Mouse (Mus musculus) MEL-GATA-1-ER (cell line): ENCODE data around the gene Zbtb5.
A peak's percentile ranks its signal among the peaks of the same experiment; 100 is the strongest.
"Not testable (repeated sequence)": the region's sequence is repeated elsewhere in the genome, so short reads cannot be mapped to it uniquely, and the experiment has no call there.

Experiments
- DNase-seq: peaks from one replicate; pipeline ENCODE4 v3.0.0-alpha.2; 2012; ENCODE audit warnings: low read depth; ENCODE audit errors: extremely low read depth

Zbtb5 gene

GRCm38 (mm10) chr4:45011581-45012104, 569 bp downstream of the Zbtb5 start:
- peak; percentile 48 for DNase-seq

GRCm38 (mm10) chr4:45010806-45011415, 1.3 kb downstream of the Zbtb5 start:
- no peak for DNase-seq

- DNase-seq: no peak
Measured at GRCm38 (mm10) chr4:45005452-45005851, 6.8 kb downstream of the Zbtb5 start.

GRCm38 (mm10) chr4:45000001-45000400, 12.2 kb downstream of the Zbtb5 start:
- no peak for DNase-seq

GRCm38 (mm10) chr4:44998071-44998470, 14.1 kb downstream of the Zbtb5 start:
- DNase-seq: no peak

- DNase-seq: no peak
Measured at GRCm38 (mm10) chr4:44994776-44995175, 17.4 kb downstream of the Zbtb5 start.

- no peak for DNase-seq
Measured at GRCm38 (mm10) chr4:44993847-44994246, 18.4 kb downstream of the Zbtb5 start.

- not testable (repeated sequence) for DNase-seq
Measured at GRCm38 (mm10) chr4:44993179-44993578, 19.0 kb downstream of the Zbtb5 start.

- DNase-seq: not testable (repeated sequence)
Measured at GRCm38 (mm10) chr4:44992330-44992729, 19.9 kb downstream of the Zbtb5 start.

GRCm38 (mm10) chr4:44990560-44990959, 21.7 kb downstream of the Zbtb5 start:
- DNase-seq: no peak

- no peak for DNase-seq
Measured at GRCm38 (mm10) chr4:44983131-44983740, 29.0 kb downstream of the Zbtb5 start.

- no peak for DNase-seq
Measured at GRCm38 (mm10) chr4:44982440-44983130, 29.6 kb downstream of the Zbtb5 start.

- DNase-seq: no peak
Measured at GRCm38 (mm10) chr4:44981974-44982287, 30.3 kb downstream of the Zbtb5 start.

- peak; percentile 60 for DNase-seq
Measured at GRCm38 (mm10) chr4:44981280-44981973, 30.8 kb downstream of the Zbtb5 start, which contains the start of gene Grhpr. TSS of gene Grhpr (plus strand) at chr4:44981395.

GRCm38 (mm10) chr4:44979794-44980338, 32.3 kb downstream of the Zbtb5 start:
- no peak for DNase-seq

- no peak for DNase-seq
Measured at GRCm38 (mm10) chr4:44978175-44978574, 34.0 kb downstream of the Zbtb5 start.

GRCm38 (mm10) chr4:44976921-44977710, 35.1 kb downstream of the Zbtb5 start:
- DNase-seq: peak; percentile 14

GRCm38 (mm10) chr4:44976026-44976615, 36.1 kb downstream of the Zbtb5 start:
- DNase-seq: no peak

GRCm38 (mm10) chr4:44974331-44974730, 37.9 kb downstream of the Zbtb5 start:
- DNase-seq: no peak

GRCm38 (mm10) chr4:44973871-44974270, 38.3 kb downstream of the Zbtb5 start:
- no peak for DNase-seq
